Mouse (Mus musculus) midbrain, postnatal 0 days (tissue): ENCODE data around the gene Iscu. TPM values are rescaled to one million over a fixed set of nuclear protein-coding genes. Genes with fewer than 3 reads are reported as not detected.
A peak's percentile ranks its signal among the peaks of the same experiment; 100 is the strongest.

ENCODE experiments used
- ATAC-seq: fragments of 200-750 bp; cut with Nextera tagmentation; 2 replicates; pipeline ENCODE4 v1.8.0; 2017; ENCODE audit warnings: moderate number of reproducible peaks, mild to moderate bottlenecking, moderate TSS enrichment, moderate library complexity; ENCODE audit not compliant: low FRiP score
- DNase-seq: peaks from one replicate; pipeline ENCODE4 v3.0.0-alpha.2; 2015; ENCODE audit warnings: low spot score
- H3K27ac ChIP-seq: fragments of 300-500 bp; sonication (generic); 2 replicates; pipeline ENCODE4 v1.5.1; 2014; ENCODE audit warnings: low read depth, mild to moderate bottlenecking, low read length, mixed read lengths
- H3K27me3 ChIP-seq: fragments of 300-500 bp; sonication (generic); 2 replicates; pipeline ENCODE4 v1.6.1; 2014; ENCODE audit warnings: low read length, control low read depth, mixed read lengths; ENCODE audit not compliant: insufficient read depth
- H3K36me3 ChIP-seq: fragments of 300-500 bp; sonication (generic); 2 replicates; pipeline ENCODE4 v1.6.1; 2014; ENCODE audit warnings: low read length, control low read depth, mixed read lengths; ENCODE audit not compliant: insufficient read depth
- H3K4me1 ChIP-seq: fragments of 300-500 bp; sonication (generic); 2 replicates; pipeline ENCODE4 v1.6.1; 2014; ENCODE audit warnings: mild to moderate bottlenecking, control low read depth, antibody characterized with exemption, low read length, mixed read lengths; ENCODE audit not compliant: insufficient read depth
- H3K4me2 ChIP-seq: fragments of 300-500 bp; sonication (generic); 2 replicates; pipeline ENCODE4 v1.6.1; 2014; ENCODE audit warnings: low read depth, mild to moderate bottlenecking, low read length, mixed read lengths; ENCODE audit not compliant: poor library complexity, severe bottlenecking
- H3K4me3 ChIP-seq: fragments of 300-500 bp; sonication (generic); 2 replicates; pipeline ENCODE4 v1.5.1; 2014; ENCODE audit warnings: low read depth, mild to moderate bottlenecking, low read length, moderate library complexity
- H3K9ac ChIP-seq: fragments of 300-500 bp; sonication (generic); replicated peaks from 2 replicates; pipeline ENCODE4 v1.6.1; 2014; ENCODE audit warnings: mild to moderate bottlenecking, low read length, moderate library complexity, mixed read lengths; ENCODE audit not compliant: poor library complexity, severe bottlenecking
- H3K9me3 ChIP-seq: fragments of 300-500 bp; sonication (generic); 2 replicates; pipeline ENCODE4 v1.6.1; 2016; ENCODE audit warnings: low read length, control low read depth
- CTCF ChIP-seq: IDR thresholded peaks from 2 replicates; pipeline ENCODE4 v1.5.1; 2016; ENCODE audit warnings: antibody characterized with exemption, mild to moderate bottlenecking
- WGBS: fragments of 180-500 bp; shearing (Covaris S2); extraction: QIAGEN DNeasy Blood & Tissue Kit; methylation state at CpG from one replicate; pipeline ENCODE4 v1.1.7; 2014; 5-methylcytosine and 5-hydroxymethylcytosine counted together
- polyA plus RNA-seq: library from polyadenylated mRNA; unstranded; fragments of >200 nt; fragmentation: Nextera tagmentation; extraction: Ambion mirVana; gene quantifications from 2 replicates; pipeline ENCODE4 v1.2.1, GENCODE M21; 2015
- total RNA-seq: library from RNA; depleted of rRNA; stranded (reverse); fragments of >200 nt; gene quantifications from 2 replicates; pipeline ENCODE4 v1.2.3, GENCODE M21; 2014

The Iscu gene
- total and polyA plus RNA-seq, 2 experiments from 2014 or later, result 65.8 to 96.9 TPM

GRCm38 (mm10) chr5:113765641-113766526 lies 6.7 kb upstream of the Iscu start:
- ATAC-seq (no peak), DNase-seq (no peak)
- Histone ChIP-seq H3K4me1 (peaks cover 9% of the 10 kb centered on the region; the same call in 1 of the 2 replicates), H3K4me2 (no peak overlapping the region), H3K27me3 (no peaks in the 10 kb centered on the region), H3K9ac (no peak overlapping the region), H3K4me3 (no peak overlapping the region), H3K9me3 (no peaks in the 10 kb centered on the region), H3K36me3 (peaks cover 18% of the 10 kb centered on the region), H3K27ac (no peak overlapping the region)
- 89% methylated on average over 13 of the region's 13 CpGs for WGBS
- no peak for TF ChIP-seq CTCF

DNA sequence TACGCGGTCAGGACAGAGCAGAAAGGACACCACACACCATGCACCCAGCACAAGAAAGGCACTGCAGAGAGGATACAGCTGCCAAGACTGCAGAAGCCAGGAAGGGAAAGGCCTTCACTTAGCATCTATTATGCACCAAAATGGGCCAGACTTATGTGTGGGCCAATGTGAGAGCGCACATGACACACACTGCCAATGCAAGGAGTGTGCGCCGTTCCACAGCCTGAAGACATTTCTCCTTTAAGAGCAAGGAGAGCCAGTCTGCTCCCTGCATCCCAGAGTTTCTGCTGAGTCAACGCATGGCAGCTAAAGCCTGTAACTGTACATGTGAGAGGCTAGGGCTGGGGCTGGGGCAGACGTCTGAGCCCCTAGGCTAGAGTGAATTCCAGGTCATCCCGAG lies 3.7 kb upstream of the Iscu start:
- no peak for TF ChIP-seq CTCF
- 92% methylated on average over 8 of the region's 8 CpGs for WGBS
- no peaks in the 10 kb centered on the region for H3K27me3 ChIP-seq
- H3K4me2 ChIP-seq, result no peak overlapping the region
- H3K27ac ChIP-seq, result no peak overlapping the region
- no peak overlapping the region for H3K4me3 ChIP-seq
- H3K9me3 ChIP-seq, result no peaks in the 10 kb centered on the region
- ATAC-seq (no peak), DNase-seq (no peak)
- H3K4me1 ChIP-seq, result peaks cover 9% of the 10 kb centered on the region; the same call in 1 of the 2 replicates
- H3K36me3 ChIP-seq, result 0 out of 2 replicates have a peak, but pooled peaks cover 4% of the 10 kb centered on the region
- no peak overlapping the region for H3K9ac ChIP-seq

DNA sequence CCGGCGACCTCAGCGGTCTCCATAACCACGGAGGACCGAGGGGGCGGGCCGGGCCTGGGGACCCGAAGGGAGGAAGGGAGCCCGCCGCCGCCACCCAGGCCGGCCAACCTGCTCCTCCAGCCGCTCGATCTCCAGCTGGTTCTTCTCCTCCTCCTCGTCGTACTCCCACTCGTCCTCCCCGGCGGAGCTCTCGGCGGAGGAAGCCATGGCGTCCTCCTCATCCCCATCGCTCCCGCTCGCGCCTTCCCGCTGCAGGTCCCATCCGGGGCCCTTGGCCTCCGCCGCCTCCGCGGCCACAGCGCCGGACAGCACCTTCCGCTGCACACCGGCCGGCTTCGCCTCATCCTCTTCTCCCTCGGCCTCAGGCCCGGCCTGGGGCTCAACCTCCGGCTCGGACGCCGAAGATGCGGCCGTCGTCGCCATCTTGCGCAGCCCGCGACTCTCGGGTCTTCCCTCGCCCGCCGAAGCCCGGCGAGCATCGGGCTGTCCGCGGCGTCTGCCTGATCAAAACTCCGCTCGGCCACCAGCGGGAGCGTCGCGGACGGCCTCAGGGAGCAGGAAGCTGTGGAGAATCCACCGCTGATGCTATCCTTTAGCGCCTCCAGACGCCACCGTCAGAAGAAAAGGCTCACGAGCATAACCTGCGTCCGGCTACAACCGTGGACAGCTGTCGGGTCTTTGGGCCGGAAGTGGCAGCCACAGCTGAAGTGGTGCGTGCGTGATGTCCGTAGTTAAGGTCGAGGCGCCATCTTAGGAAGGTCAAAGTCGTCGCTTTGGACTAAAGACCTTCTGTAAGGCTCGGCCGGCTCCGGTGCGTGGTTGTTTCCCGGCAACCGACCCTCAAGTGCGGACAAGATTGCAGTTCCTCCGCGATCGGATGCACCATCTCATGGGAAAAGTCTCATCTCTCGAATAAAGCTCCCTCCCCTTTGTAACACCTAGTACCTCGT lies 1.1 kb upstream of the Iscu start:
- TF ChIP-seq CTCF, result no peak
- Histone ChIP-seq H3K4me1 (peaks cover 9% of the 10 kb centered on the region; the same call in 1 of the 2 replicates), H3K27ac (peak overlapping the region; percentile 99), H3K4me3 (peak overlapping the region; percentile 100), H3K9me3 (no peaks in the 10 kb centered on the region), H3K36me3 (peaks cover 21% of the 10 kb centered on the region), H3K4me2 (peak overlapping the region; percentile 95), H3K9ac (peak overlapping the region; percentile 95), H3K27me3 (no peaks in the 10 kb centered on the region)
- WGBS, result under 1% methylated on average over 79 of the region's 97 CpGs
- ATAC-seq (peak; percentile 84), DNase-seq (peak; percentile 95)

- DNase-seq, result no peak
These were observed 464 bp downstream of the Iscu start for GRCm38 (mm10) chr5:113772905-113773519.

GRCm38 (mm10) chr5:113773664-113774063 lies 1.1 kb downstream of the Iscu start:
- Histone ChIP-seq H3K9ac (no peak overlapping the region), H3K27me3 (no peaks in the 10 kb centered on the region), H3K36me3 (peaks cover 30% of the 10 kb centered on the region), H3K27ac (no peak overlapping the region), H3K4me1 (peaks cover 9% of the 10 kb centered on the region; the same call in 1 of the 2 replicates), H3K9me3 (no peaks in the 10 kb centered on the region), H3K4me3 (peak overlapping the region; percentile 100; the same call in 1 of the 2 replicates), H3K4me2 (peak overlapping the region; percentile 95)
- TF ChIP-seq CTCF, result peak; percentile 91
- WGBS, result under 1% methylated on average over 7 of the region's 7 CpGs
- DNase-seq (peak; percentile 83), ATAC-seq (no peak)

More at GRCm38 (mm10) chr5:113772905-113773519, 464 bp downstream of the Iscu start:
- Histone ChIP-seq H3K36me3 (peaks cover 24% of the 10 kb centered on the region), H3K9ac (peak overlapping the region; percentile 67), H3K27me3 (no peaks in the 10 kb centered on the region), H3K4me1 (peaks cover 9% of the 10 kb centered on the region; the same call in 1 of the 2 replicates), H3K9me3 (no peaks in the 10 kb centered on the region), H3K4me2 (peak overlapping the region; percentile 95), H3K27ac (peak overlapping the region; percentile 99; the same call in 1 of the 2 replicates), H3K4me3 (peak overlapping the region; percentile 100)
- 2% methylated on average over 29 of the region's 38 CpGs for WGBS
- peak; percentile 36 for ATAC-seq
- TF ChIP-seq CTCF, result no peak
